Mouse (Mus musculus): ENCODE results near the gene 1110059G10Rik. TPM values are rescaled to one million over a fixed set of nuclear protein-coding genes. Genes with fewer than 3 reads are reported as not detected.

Gene 1110059G10Rik
- polyA plus RNA-seq (2015; fragmentation: Nextera tagmentation; extraction: Ambion mirVana): 27.6 and 28.3 TPM in 2 replicates

GRCm38 (mm10) chr9:122950643-122951475, at the start of gene 1110059G10Rik, which contains the start of gene Kif15:
1110059G10Rik (minus strand) TSS chr9:122951000.
Kif15 (plus strand) TSS chr9:122951046.
- under 1% methylated on average over 64 of the region's 64 CpGs for WGBS
- Histone ChIP-seq H3K27me3 (replicated peaks; ENCODE audit: control insufficient read depth, insufficient read depth, low read length) (no peaks in the 10 kb centered on the region), H3K4me3 (ENCODE audit: low read length) (peak within 1 kb of the TSS; percentile 90), H3K9ac (ENCODE audit: low read depth, low read length) (peak within 1 kb of the TSS; percentile 84), H3K4me1 (ENCODE audit: control insufficient read depth, insufficient read depth, low read length) (peaks cover 12% of the 10 kb centered on the region; the same call in 1 of the 2 replicates), H3K36me3 (ENCODE audit: control insufficient read depth, insufficient read depth, low read length) (no peaks in the 10 kb centered on the region; the same call in 1 of the 2 replicates), H3K4me2 (ENCODE audit: low read depth, low read length) (peak within 1 kb of the TSS; percentile 67), H3K9me3 (ENCODE audit: control insufficient read depth, low read length) (no peaks in the 10 kb centered on the region), H3K27ac (ENCODE audit: low read length) (peak within 1 kb of the TSS; percentile 76)
- ATAC-seq: peak; percentile 91

GRCm38 (mm10) chr9:122999193-122999586, 48.4 kb upstream of the 1110059G10Rik start:
- Histone ChIP-seq H3K9me3 (ENCODE audit: control insufficient read depth, low read length) (no peaks in the 10 kb centered on the region), H3K4me1 (ENCODE audit: control insufficient read depth, insufficient read depth, low read length) (no peaks in the 10 kb centered on the region), H3K4me3 (ENCODE audit: low read length) (no peak overlapping the region), H3K27ac (ENCODE audit: low read length) (no peak overlapping the region), H3K27me3 (replicated peaks; ENCODE audit: control insufficient read depth, insufficient read depth, low read length) (no peaks in the 10 kb centered on the region), H3K4me2 (ENCODE audit: low read depth, low read length) (no peak overlapping the region), H3K9ac (ENCODE audit: low read depth, low read length) (no peak overlapping the region), H3K36me3 (ENCODE audit: control insufficient read depth, insufficient read depth, low read length) (peaks cover 12% of the 10 kb centered on the region)
- WGBS: 94% methylated on average over 4 of the region's 4 CpGs
- no peak for ATAC-seq

- Histone ChIP-seq H3K27ac (ENCODE audit: low read length) (no peak overlapping the region), H3K9ac (ENCODE audit: low read depth, low read length) (no peak overlapping the region), H3K4me1 (ENCODE audit: control insufficient read depth, insufficient read depth, low read length) (no peaks in the 10 kb centered on the region), H3K27me3 (replicated peaks; ENCODE audit: control insufficient read depth, insufficient read depth, low read length) (no peaks in the 10 kb centered on the region), H3K36me3 (ENCODE audit: control insufficient read depth, insufficient read depth, low read length) (peaks cover 11% of the 10 kb centered on the region), H3K4me2 (ENCODE audit: low read depth, low read length) (no peak overlapping the region), H3K9me3 (ENCODE audit: control insufficient read depth, low read length) (no peaks in the 10 kb centered on the region), H3K4me3 (ENCODE audit: low read length) (no peak overlapping the region)
- 92% methylated on average over 10 of the region's 10 CpGs for WGBS
- ATAC-seq: no peak
Observed at GRCm38 (mm10) chr9:122998406-122999192, 47.8 kb upstream of the 1110059G10Rik start.

- Histone ChIP-seq H3K27ac (ENCODE audit: low read length) (no peak overlapping the region), H3K4me2 (ENCODE audit: low read depth, low read length) (no peak overlapping the region), H3K36me3 (ENCODE audit: control insufficient read depth, insufficient read depth, low read length) (peaks cover 36% of the 10 kb centered on the region), H3K4me1 (ENCODE audit: control insufficient read depth, insufficient read depth, low read length) (no peaks in the 10 kb centered on the region), H3K27me3 (replicated peaks; ENCODE audit: control insufficient read depth, insufficient read depth, low read length) (no peaks in the 10 kb centered on the region), H3K4me3 (ENCODE audit: low read length) (no peak overlapping the region), H3K9me3 (ENCODE audit: control insufficient read depth, low read length) (no peaks in the 10 kb centered on the region), H3K9ac (ENCODE audit: low read depth, low read length) (no peak overlapping the region)
- WGBS: 98% methylated on average over 3 of the region's 3 CpGs
- ATAC-seq: no peak
Observed at GRCm38 (mm10) chr9:122928915-122929314, 21.9 kb downstream of the 1110059G10Rik start.

- under 1% methylated on average over 43 of the region's 43 CpGs for WGBS
- no peaks in the 10 kb centered on the region for H3K4me1 ChIP-seq (ENCODE audit: control insufficient read depth, insufficient read depth, low read length)
Observed at GRCm38 (mm10) chr9:122922936-122923381, 27.8 kb downstream of the 1110059G10Rik start, which contains the start of gene Zfp105. Zfp105 (plus strand) TSS chr9:122923072.

GRCm38 (mm10) chr9:122922436-122922835, 28.4 kb downstream of the 1110059G10Rik start:
- peaks cover 11% of the 10 kb centered on the region; the same call in 1 of the 2 replicates for H3K36me3 ChIP-seq (ENCODE audit: control insufficient read depth, insufficient read depth, low read length)
- no peaks in the 10 kb centered on the region for H3K4me1 ChIP-seq (ENCODE audit: control insufficient read depth, insufficient read depth, low read length)
- no peak overlapping the region for H3K27ac ChIP-seq (ENCODE audit: low read length)
- peak overlapping the region; percentile 75 for H3K4me2 ChIP-seq (ENCODE audit: low read depth, low read length)
- peak overlapping the region; percentile 78 for H3K4me3 ChIP-seq (ENCODE audit: low read length)
- H3K9ac ChIP-seq (ENCODE audit: low read depth, low read length): no peak overlapping the region; the same call in 1 of the 2 replicates
- H3K27me3 ChIP-seq (replicated peaks; ENCODE audit: control insufficient read depth, insufficient read depth, low read length): no peaks in the 10 kb centered on the region
- ATAC-seq: no peak
- WGBS: 25% methylated on average over 3 of the region's 3 CpGs
- H3K9me3 ChIP-seq (ENCODE audit: control insufficient read depth, low read length): no peaks in the 10 kb centered on the region

More at GRCm38 (mm10) chr9:122922936-122923381, 27.8 kb downstream of the 1110059G10Rik start, which contains the start of gene Zfp105:
- peak within 1 kb of the TSS; percentile 93 for H3K9ac ChIP-seq (ENCODE audit: low read depth, low read length)
- peak; percentile 97 for ATAC-seq
- peak within 1 kb of the TSS; percentile 56 for H3K27ac ChIP-seq (ENCODE audit: low read length)
- peak within 1 kb of the TSS; percentile 78 for H3K4me3 ChIP-seq (ENCODE audit: low read length)
- H3K4me2 ChIP-seq (ENCODE audit: low read depth, low read length): peak within 1 kb of the TSS; percentile 75
- H3K9me3 ChIP-seq (ENCODE audit: control insufficient read depth, low read length): no peaks in the 10 kb centered on the region
- H3K36me3 ChIP-seq (ENCODE audit: control insufficient read depth, insufficient read depth, low read length): peaks cover 13% of the 10 kb centered on the region; the same call in 1 of the 2 replicates
- no peaks in the 10 kb centered on the region for H3K27me3 ChIP-seq (replicated peaks; ENCODE audit: control insufficient read depth, insufficient read depth, low read length)

- peak; percentile 94 for ATAC-seq
Observed at GRCm38 (mm10) chr9:122902717-122903535, 47.9 kb downstream of the 1110059G10Rik start.

GRCm38 (mm10) chr9:122901047-122901446, 49.8 kb downstream of the 1110059G10Rik start:
- Histone ChIP-seq H3K4me3 (ENCODE audit: low read length) (no peak overlapping the region), H3K9ac (ENCODE audit: low read depth, low read length) (no peak overlapping the region), H3K4me2 (ENCODE audit: low read depth, low read length) (no peak overlapping the region), H3K36me3 (ENCODE audit: control insufficient read depth, insufficient read depth, low read length) (peaks cover under 1% of the 10 kb centered on the region; the same call in 1 of the 2 replicates), H3K9me3 (ENCODE audit: control insufficient read depth, low read length) (0 out of 2 replicates have a peak, but pooled peaks cover under 1% of the 10 kb centered on the region), H3K4me1 (ENCODE audit: control insufficient read depth, insufficient read depth, low read length) (no peaks in the 10 kb centered on the region), H3K27me3 (replicated peaks; ENCODE audit: control insufficient read depth, insufficient read depth, low read length) (no peaks in the 10 kb centered on the region), H3K27ac (ENCODE audit: low read length) (no peak overlapping the region)
- ATAC-seq: no peak
- WGBS: 90% methylated on average over 2 of the region's 2 CpGs

More at GRCm38 (mm10) chr9:122902717-122903535, 47.9 kb downstream of the 1110059G10Rik start:
- H3K27me3 ChIP-seq (replicated peaks; ENCODE audit: control insufficient read depth, insufficient read depth, low read length): no peaks in the 10 kb centered on the region
- H3K9me3 ChIP-seq (ENCODE audit: control insufficient read depth, low read length): no peaks in the 10 kb centered on the region
- peak overlapping the region; percentile 61 for H3K4me3 ChIP-seq (ENCODE audit: low read length)
- peak overlapping the region; percentile 73 for H3K9ac ChIP-seq (ENCODE audit: low read depth, low read length)
- H3K4me2 ChIP-seq (ENCODE audit: low read depth, low read length): peak overlapping the region; percentile 81
- no peaks in the 10 kb centered on the region for H3K4me1 ChIP-seq (ENCODE audit: control insufficient read depth, insufficient read depth, low read length)
- 13% methylated on average over 32 of the region's 32 CpGs for WGBS
- H3K27ac ChIP-seq (ENCODE audit: low read length): no peak overlapping the region
- H3K36me3 ChIP-seq (ENCODE audit: control insufficient read depth, insufficient read depth, low read length): no peaks in the 10 kb centered on the region

Data from intestine, embryonic 16.5 days (tissue).